Mouse (Mus musculus) urinary bladder, postnatal 14 days (tissue): ENCODE data around the gene Crtc3.

Source experiments
- DNase-seq: peaks from one replicate; pipeline ENCODE4 v3.0.0; 2021; ENCODE audit warnings: low spot score

The Crtc3 gene

GRCm38 (mm10) chr7:80639981-80640380 is 48.7 kb downstream of the Crtc3 start:
- no peak for DNase-seq

- DNase-seq, result no peak
Measured at GRCm38 (mm10) chr7:80638460-80638859, 50.2 kb downstream of the Crtc3 start.

- DNase-seq, result no peak
Measured at GRCm38 (mm10) chr7:80636953-80637800, 51.5 kb downstream of the Crtc3 start.

GRCm38 (mm10) chr7:80636288-80636952 is 52.3 kb downstream of the Crtc3 start:
- DNase-seq, result no peak

- DNase-seq, result no peak
Measured at GRCm38 (mm10) chr7:80635866-80636265, 52.8 kb downstream of the Crtc3 start.

- DNase-seq, result no peak
Measured at GRCm38 (mm10) chr7:80634741-80635140, 53.9 kb downstream of the Crtc3 start.

GRCm38 (mm10) chr7:80633635-80634034 is 55.0 kb downstream of the Crtc3 start:
- no peak for DNase-seq

GRCm38 (mm10) chr7:80631993-80632392 is 56.7 kb downstream of the Crtc3 start:
- no peak for DNase-seq

- DNase-seq, result no peak
Measured at GRCm38 (mm10) chr7:80631405-80631804, 57.3 kb downstream of the Crtc3 start.

GRCm38 (mm10) chr7:80629369-80629768 is 59.3 kb downstream of the Crtc3 start:
- no peak for DNase-seq

- DNase-seq, result peak; percentile 79
Measured at GRCm38 (mm10) chr7:80628708-80629183, 59.9 kb downstream of the Crtc3 start.

GRCm38 (mm10) chr7:80626943-80627342 is 61.7 kb downstream of the Crtc3 start:
- no peak for DNase-seq

- DNase-seq, result no peak
Measured at GRCm38 (mm10) chr7:80625841-80626240, 62.8 kb downstream of the Crtc3 start.

GRCm38 (mm10) chr7:80623276-80623675 is 65.4 kb downstream of the Crtc3 start:
- DNase-seq, result no peak

- DNase-seq, result no peak
Measured at GRCm38 (mm10) chr7:80616096-80616495, 72.6 kb downstream of the Crtc3 start.

- DNase-seq, result no peak
Measured at GRCm38 (mm10) chr7:80614042-80614441, 74.6 kb downstream of the Crtc3 start.

- DNase-seq, result no peak
Measured at GRCm38 (mm10) chr7:80612191-80612787, 76.4 kb downstream of the Crtc3 start.

GRCm38 (mm10) chr7:80611646-80612045 is 77.0 kb downstream of the Crtc3 start:
- no peak for DNase-seq

GRCm38 (mm10) chr7:80607503-80607902 is 81.2 kb downstream of the Crtc3 start:
- no peak for DNase-seq

GRCm38 (mm10) chr7:80606435-80606834 is 82.2 kb downstream of the Crtc3 start:
- no peak for DNase-seq

GRCm38 (mm10) chr7:80605557-80605930 is 83.1 kb downstream of the Crtc3 start:
- peak; percentile 26 for DNase-seq

GRCm38 (mm10) chr7:80604908-80605556 is 83.6 kb downstream of the Crtc3 start:
- no peak for DNase-seq
